Mouse (Mus musculus): ENCODE measurements around the gene Enc1. TPM values are rescaled to one million over a fixed set of nuclear protein-coding genes. Genes with fewer than 3 reads are reported as not detected.

Enc1 gene
- total and polyA plus RNA-seq, 3 experiments = 3.7 to 7.0 (median 6.4) TPM

- dilution Hi-C loops (cut with MboI; ENCODE audit: extremely low pct_ligation_motif_present, extremely low pct_unique_long_range_greater_than_20kb, low sequenced_read_pairs) = no loop called here
Observed at GRCm38 (mm10) chr13:97201076-97201475, 39.8 kb upstream of the Enc1 start.

GRCm38 (mm10) chr13:97201896-97202295 lies 39.0 kb upstream of the Enc1 start:
- Histone ChIP-seq H3K36me3 (replicated peaks in 1 of 2; ENCODE audit: control insufficient read depth in 1 of 2, insufficient read depth in 1 of 2, low read length in 1 of 2) (no peaks in the 10 kb centered on the region), H3K4me3 (replicated peaks in 1 of 3; ENCODE audit: low read depth in 2 of 3, low read length in 2 of 3, poor library complexity in 1 of 3) (no peak overlapping the region), H3K27me3 (replicated peaks) (no peaks in the 10 kb centered on the region), H3K79me2 (replicated peaks; ENCODE audit: control insufficient read depth, extremely low read depth, insufficient read depth, poor library complexity, severe bottlenecking) (no peaks in the 10 kb centered on the region), H3K27ac (ENCODE audit: insufficient read depth, low read depth) (no peak overlapping the region), H3K4me2 (ENCODE audit: insufficient read depth, low read depth, poor library complexity, severe bottlenecking) (no peak overlapping the region), H3K9me3 (replicated peaks; ENCODE audit: low read length) (no peaks in the 10 kb centered on the region), H3K9ac (ENCODE audit: insufficient read depth, low read depth) (no peak overlapping the region), H3K4me1 (ENCODE audit: control insufficient read depth in 1 of 2, insufficient read depth in 2 of 2) (peaks cover 0 to 30% of the 10 kb centered on the region in 2 experiments; a peak in 2 of 4 replicates)
- DNase-seq (ENCODE audit: extremely low read depth) = no peak
- no peak for TF ChIP-seq RCOR1 (conservative IDR thresholded peaks at IDR 0.05; ENCODE audit: low read depth, low read length)
- TF ChIP-seq TBP (conservative IDR thresholded peaks at IDR 0.05; ENCODE audit: low read depth, low read length) = no peak
- TF ChIP-seq HCFC1 (IDR thresholded peaks at IDR 0.05; ENCODE audit: low read depth, low read length) = no peak
- TF ChIP-seq JUND (conservative IDR thresholded peaks at IDR 0.05; ENCODE audit: low read depth, low read length) = no peak
- no peak for TF ChIP-seq MYC (IDR thresholded peaks at IDR 0.05; ENCODE audit: low read depth, low read length)
- in situ Hi-C loops (cut with MboI; ENCODE audit: low pct_ligation_motif_present, low pct_unique_long_range_greater_than_20kb, low sequenced_read_pairs) = no loop called here
- dilution Hi-C loops (cut with MboI; ENCODE audit: extremely low pct_ligation_motif_present, extremely low pct_unique_long_range_greater_than_20kb, low sequenced_read_pairs) = no loop called here

More at GRCm38 (mm10) chr13:97201076-97201475, 39.8 kb upstream of the Enc1 start:
- Histone ChIP-seq H3K36me3 (replicated peaks in 1 of 2; ENCODE audit: control insufficient read depth in 1 of 2, insufficient read depth in 1 of 2, low read length in 1 of 2) (no peaks in the 10 kb centered on the region), H3K79me2 (replicated peaks; ENCODE audit: control insufficient read depth, extremely low read depth, insufficient read depth, poor library complexity, severe bottlenecking) (no peaks in the 10 kb centered on the region), H3K9ac (ENCODE audit: insufficient read depth, low read depth) (no peak overlapping the region), H3K9me3 (replicated peaks; ENCODE audit: low read length) (no peaks in the 10 kb centered on the region), H3K4me2 (ENCODE audit: insufficient read depth, low read depth, poor library complexity, severe bottlenecking) (no peak overlapping the region), H3K4me1 (ENCODE audit: control insufficient read depth in 1 of 2, insufficient read depth in 2 of 2) (peaks cover 5 to 37% of the 10 kb centered on the region in 2 experiments; a peak in 3 of 4 replicates), H3K27ac (ENCODE audit: insufficient read depth, low read depth) (no peak overlapping the region), H3K4me3 (replicated peaks in 1 of 3; ENCODE audit: low read depth in 2 of 3, low read length in 2 of 3, poor library complexity in 1 of 3) (no peak overlapping the region), H3K27me3 (replicated peaks) (no peaks in the 10 kb centered on the region)
- no peak for DNase-seq (ENCODE audit: extremely low read depth)
- in situ Hi-C loops (cut with MboI; ENCODE audit: low pct_ligation_motif_present, low pct_unique_long_range_greater_than_20kb, low sequenced_read_pairs) = no loop called here
- TF ChIP-seq CHD1 (IDR thresholded peaks at IDR 0.05; ENCODE audit: low read depth, low read length) (no peak), KAT2A (IDR thresholded peaks at IDR 0.05; ENCODE audit: insufficient replicate concordance, low read length) (no peak), ZC3H11A (IDR thresholded peaks at IDR 0.05; ENCODE audit: low read depth, low read length) (no peak), UBTF (IDR thresholded peaks at IDR 0.05; ENCODE audit: low read depth, low read length) (no peak), BHLHE40 (IDR thresholded peaks at IDR 0.05; ENCODE audit: low read depth, low read length) (no peak), ZNF384 (IDR thresholded peaks at IDR 0.05; ENCODE audit: low read depth, low read length) (no peak), MAX (IDR thresholded peaks at IDR 0.05; ENCODE audit: low read length) (no peak), USF2 (conservative IDR thresholded peaks at IDR 0.05; ENCODE audit: low read depth, low read length) (no peak), MAFK (IDR thresholded peaks at IDR 0.05; ENCODE audit: insufficient replicate concordance, low read length) (no peak), RAD21 (IDR thresholded peaks at IDR 0.05; ENCODE audit: low read depth, low read length) (no peak), SIN3A (IDR thresholded peaks at IDR 0.05; ENCODE audit: low read length) (no peak), MAZ (IDR thresholded peaks at IDR 0.05; ENCODE audit: low read depth, low read length) (no peak), POLR2A (IDR thresholded peaks at IDR 0.05; ENCODE audit: low read depth, low read length) (no peak), CHD2 (IDR thresholded peaks at IDR 0.05; ENCODE audit: low read length) (no peak), MYC (IDR thresholded peaks at IDR 0.05; ENCODE audit: low read depth, low read length) (no peak), EP300 (IDR thresholded peaks at IDR 0.05; ENCODE audit: low read length) (no peak), USF1 (IDR thresholded peaks at IDR 0.05; ENCODE audit: low read depth, low read length) (no peak), TCF12 (IDR thresholded peaks at IDR 0.05; ENCODE audit: low read depth, low read length) (no peak), IRF4 (IDR thresholded peaks at IDR 0.05; ENCODE audit: low read depth, low read length) (no peak)

All from CH12.LX (cell line).